Mouse (Mus musculus) kidney, embryonic 14.5 days (tissue): ENCODE data around the gene Abcc6. TPM values are rescaled to one million over a fixed set of nuclear protein-coding genes. Genes with fewer than 3 reads are reported as not detected.
"Not testable (repeated sequence)": the region's sequence is repeated elsewhere in the genome, so short reads cannot be mapped to it uniquely, and the experiment has no call there.

Experiments used
- ATAC-seq: fragments of 200-750 bp; cut with Nextera tagmentation; 2 replicates; pipeline ENCODE4 v1.8.0; 2017; ENCODE audit warnings: moderate number of reproducible peaks, mild to moderate bottlenecking, moderate TSS enrichment, moderate library complexity; ENCODE audit not compliant: low FRiP score, low TSS enrichment
- H3K27ac ChIP-seq: fragments of 300-500 bp; sonication (generic); 2 replicates; pipeline ENCODE4 v1.5.1; 2014; ENCODE audit warnings: low read depth, mild to moderate bottlenecking, low read length, moderate library complexity, mixed read lengths
- H3K27me3 ChIP-seq: fragments of 300-500 bp; sonication (generic); 2 replicates; pipeline ENCODE4 v1.6.1; 2014; ENCODE audit warnings: mild to moderate bottlenecking, low read length; ENCODE audit not compliant: control insufficient read depth, insufficient read depth
- H3K36me3 ChIP-seq: fragments of 300-500 bp; sonication (generic); 2 replicates; pipeline ENCODE4 v1.6.1; 2014; ENCODE audit warnings: low read length, mixed read lengths; ENCODE audit not compliant: control insufficient read depth, insufficient read depth
- H3K4me1 ChIP-seq: fragments of 300-500 bp; sonication (generic); 2 replicates; pipeline ENCODE4 v1.6.1; 2014; ENCODE audit warnings: low read length, mixed read lengths; ENCODE audit not compliant: control insufficient read depth, insufficient read depth
- H3K4me2 ChIP-seq: fragments of 300-500 bp; sonication (generic); replicated peaks from 2 replicates; pipeline ENCODE4 v1.6.1; 2014; ENCODE audit warnings: low read depth, mild to moderate bottlenecking, low read length
- H3K4me3 ChIP-seq: fragments of 300-500 bp; sonication (generic); 2 replicates; pipeline ENCODE4 v1.5.1; 2014; ENCODE audit warnings: mild to moderate bottlenecking, low read length
- H3K9ac ChIP-seq: fragments of 300-500 bp; sonication (generic); 2 replicates; pipeline ENCODE4 v1.6.1; 2014; ENCODE audit warnings: low read depth, mild to moderate bottlenecking, low read length, moderate library complexity
- H3K9me3 ChIP-seq: fragments of 300-500 bp; sonication (generic); 2 replicates; pipeline ENCODE4 v1.6.1; 2016; ENCODE audit warnings: low read length; ENCODE audit not compliant: control insufficient read depth
- WGBS: fragments of 180-500 bp; shearing (Covaris S2); extraction: QIAGEN DNeasy Blood & Tissue Kit; methylation state at CpG from one replicate; pipeline ENCODE4 v1.1.7; 2014; 5-methylcytosine and 5-hydroxymethylcytosine counted together
- polyA plus RNA-seq: library from polyadenylated mRNA; unstranded; fragments of >200 nt; fragmentation: Nextera tagmentation; extraction: Ambion mirVana; gene quantifications from 2 replicates; pipeline ENCODE4 v1.2.1, GENCODE M21; 2014

Gene Abcc6
- polyA plus RNA-seq, 1 experiment from 2014 or later: 0.53 TPM

DNA sequence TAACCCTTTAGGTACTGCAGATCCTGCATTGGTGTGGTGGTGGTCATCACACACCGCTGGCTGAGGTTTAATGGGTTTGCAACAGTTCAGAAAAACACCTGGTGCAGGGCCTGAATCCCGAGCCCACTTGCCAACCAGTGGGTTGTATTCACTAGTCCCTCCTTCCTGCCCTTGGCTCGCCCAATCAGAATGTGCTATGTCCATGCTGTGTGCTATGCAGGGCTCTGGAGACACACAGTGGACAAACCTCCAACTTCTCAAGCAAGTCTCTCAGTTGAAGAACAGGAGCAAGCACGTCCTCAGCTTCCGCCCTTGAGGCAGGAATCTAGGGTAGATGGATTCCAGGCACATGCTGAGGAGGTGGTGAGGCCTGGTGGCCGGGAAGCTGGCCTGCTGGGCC lies 55.6 kb downstream of the Abcc6 start:
- H3K36me3 ChIP-seq: no peaks in the 10 kb centered on the region
- no peak overlapping the region for H3K27ac ChIP-seq
- no peaks in the 10 kb centered on the region for H3K9me3 ChIP-seq
- no peaks in the 10 kb centered on the region for H3K27me3 ChIP-seq
- WGBS: 69% methylated on average over 6 of the region's 6 CpGs
- H3K4me3 ChIP-seq: no peak overlapping the region
- no peak for ATAC-seq
- no peak overlapping the region for H3K9ac ChIP-seq
- no peaks in the 10 kb centered on the region for H3K4me1 ChIP-seq
- H3K4me2 ChIP-seq: no peak overlapping the region

DNA sequence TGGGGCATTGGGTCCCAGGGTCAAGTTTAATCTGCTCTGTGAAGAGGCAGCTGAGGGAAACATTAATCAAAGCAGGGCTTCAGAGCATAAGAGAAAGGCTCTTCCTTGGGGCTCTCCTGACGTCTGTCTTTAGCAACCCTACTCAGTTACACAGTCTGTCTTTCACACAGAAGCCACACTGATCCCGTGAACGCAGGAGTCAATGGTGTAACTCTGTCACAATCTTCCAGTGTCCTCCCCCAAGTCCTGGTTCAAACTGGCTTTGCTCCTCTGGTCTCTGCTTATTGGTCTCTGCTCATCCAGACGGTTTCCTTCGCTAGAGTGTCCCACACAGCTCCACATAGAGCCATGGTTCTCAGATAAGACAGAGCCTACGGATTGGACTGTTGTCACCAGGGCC lies 56.0 kb downstream of the Abcc6 start:
- Histone ChIP-seq H3K9ac (no peak overlapping the region), H3K4me3 (no peak overlapping the region), H3K9me3 (no peaks in the 10 kb centered on the region), H3K27ac (no peak overlapping the region), H3K4me2 (no peak overlapping the region), H3K4me1 (no peaks in the 10 kb centered on the region), H3K36me3 (no peaks in the 10 kb centered on the region), H3K27me3 (no peaks in the 10 kb centered on the region)
- ATAC-seq: no peak
- WGBS: 39% methylated on average over 6 of the region's 6 CpGs

DNA sequence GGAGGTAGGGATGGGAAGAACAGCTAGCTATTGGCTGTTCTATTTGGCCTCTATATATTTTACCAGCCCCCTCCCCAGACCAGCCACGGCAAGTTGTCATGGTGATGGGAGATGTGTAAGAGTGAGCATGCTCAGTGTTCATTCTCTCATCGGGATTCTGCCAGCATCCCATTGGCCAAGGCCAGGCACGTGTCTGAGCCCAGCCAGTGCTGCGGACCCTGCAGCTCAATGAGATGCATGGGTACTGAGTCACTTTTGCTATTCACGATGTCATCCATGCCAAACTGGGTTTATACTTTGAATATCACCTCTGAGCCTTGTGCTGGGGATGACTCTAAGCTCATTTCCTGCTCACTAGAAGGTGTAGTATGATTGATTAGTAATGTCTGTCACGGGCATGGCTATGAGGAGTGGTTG lies 56.8 kb downstream of the Abcc6 start:
- H3K27ac ChIP-seq: no peak overlapping the region
- H3K4me1 ChIP-seq: no peaks in the 10 kb centered on the region
- H3K9ac ChIP-seq: no peak overlapping the region
- no peak for ATAC-seq
- H3K4me2 ChIP-seq: no peak overlapping the region
- no peaks in the 10 kb centered on the region for H3K27me3 ChIP-seq
- 84% methylated on average over 6 of the region's 6 CpGs for WGBS
- H3K36me3 ChIP-seq: no peaks in the 10 kb centered on the region
- H3K4me3 ChIP-seq: no peak overlapping the region
- H3K9me3 ChIP-seq: no peaks in the 10 kb centered on the region

GRCm38 (mm10) chr7:45971831-45972723 lies 58.0 kb downstream of the Abcc6 start:
- Histone ChIP-seq H3K4me3 (no peak overlapping the region), H3K36me3 (no peaks in the 10 kb centered on the region), H3K27me3 (no peaks in the 10 kb centered on the region), H3K4me2 (no peak overlapping the region), H3K9me3 (no peaks in the 10 kb centered on the region), H3K9ac (no peak overlapping the region), H3K27ac (no peak overlapping the region), H3K4me1 (no peaks in the 10 kb centered on the region)
- 81% methylated on average over 11 of the region's 11 CpGs for WGBS
- ATAC-seq: no peak

DNA sequence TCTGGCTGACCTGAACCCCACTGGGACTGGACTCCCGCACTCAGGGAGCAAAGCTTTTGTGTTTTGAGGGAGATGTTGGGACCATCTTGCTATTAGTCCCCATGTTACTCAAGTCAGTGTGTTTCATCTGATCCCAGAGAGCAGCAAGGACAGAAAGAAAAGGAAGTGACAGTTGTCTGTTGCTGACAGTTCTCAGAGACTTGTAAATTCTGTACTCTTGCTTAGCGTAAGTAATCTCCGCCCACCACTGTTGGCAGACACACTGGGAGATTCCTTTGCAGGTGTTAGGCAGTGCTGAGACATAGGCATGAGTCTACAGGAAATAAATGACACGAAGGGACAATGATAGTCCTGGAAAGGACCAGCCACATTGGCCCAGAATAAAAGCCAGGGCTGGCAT lies 73.5 kb downstream of the Abcc6 start:
- Histone ChIP-seq H3K4me2 (no peak overlapping the region), H3K36me3 (no peaks in the 10 kb centered on the region), H3K9me3 (no peaks in the 10 kb centered on the region), H3K4me3 (no peak overlapping the region), H3K9ac (no peak overlapping the region), H3K27ac (no peak overlapping the region), H3K4me1 (no peaks in the 10 kb centered on the region), H3K27me3 (no peaks in the 10 kb centered on the region)
- ATAC-seq: no peak
- WGBS: 64% methylated on average over 4 of the region's 4 CpGs

- Histone ChIP-seq H3K4me3 (no peak overlapping the region), H3K4me1 (no peaks in the 10 kb centered on the region), H3K9ac (no peak overlapping the region), H3K9me3 (no peaks in the 10 kb centered on the region), H3K4me2 (no peak overlapping the region), H3K27ac (no peak overlapping the region), H3K27me3 (no peaks in the 10 kb centered on the region), H3K36me3 (0 out of 2 replicates have a peak, but pooled peaks cover 2% of the 10 kb centered on the region)
- 83% methylated on average over 4 of the region's 4 CpGs for WGBS
- no peak for ATAC-seq
Observed at GRCm38 (mm10) chr7:45949061-45949460, 81.0 kb downstream of the Abcc6 start.

DNA sequence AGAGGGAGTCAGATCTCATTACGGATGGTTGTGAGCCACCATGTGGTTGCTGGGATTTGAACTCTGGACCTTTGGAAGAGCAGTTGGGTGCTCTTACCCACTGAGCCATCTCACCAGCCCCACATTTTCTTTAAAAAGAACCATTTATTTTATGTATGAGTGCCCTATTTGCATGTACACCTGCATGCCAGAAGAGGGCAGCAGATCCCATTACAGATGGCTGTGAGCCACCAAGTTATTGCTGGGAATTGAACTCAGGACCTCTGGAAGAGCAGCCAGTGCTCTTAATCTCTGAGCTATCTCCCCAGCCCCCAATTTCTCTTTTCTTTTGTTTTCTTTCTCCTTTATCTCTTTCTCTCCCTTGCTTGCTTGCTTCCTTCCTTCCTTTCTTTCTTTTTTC lies 86.8 kb downstream of the Abcc6 start:
- H3K9ac ChIP-seq, H3K27ac ChIP-seq, H3K27me3 ChIP-seq, H3K9me3 ChIP-seq, ATAC-seq, H3K4me2 ChIP-seq, H3K36me3 ChIP-seq, H3K4me3 ChIP-seq, H3K4me1 ChIP-seq: not testable (repeated sequence)
- WGBS: 89% methylated on average over 1 of the region's 1 CpGs

DNA sequence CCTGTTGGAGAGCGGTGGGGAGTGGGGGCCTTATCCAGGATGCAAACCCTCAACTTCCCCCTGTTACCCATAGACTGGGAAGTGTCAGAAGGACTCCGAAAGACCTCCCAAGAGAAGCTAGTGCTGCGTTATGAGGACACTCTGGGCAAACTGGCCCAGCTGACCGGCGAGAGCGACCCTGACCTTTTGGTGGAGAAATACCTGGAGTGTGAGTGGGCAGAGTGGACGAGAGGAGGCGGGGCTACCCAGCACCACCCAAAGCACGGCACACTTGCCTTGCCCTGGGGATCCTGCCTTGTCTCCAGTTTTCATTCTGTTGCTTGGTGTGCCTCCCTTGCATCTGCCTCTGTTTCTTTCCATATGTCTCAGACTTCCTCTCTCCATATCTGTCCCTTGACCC lies 88.1 kb downstream of the Abcc6 start:
- no peak overlapping the region for H3K9ac ChIP-seq
- no peak overlapping the region for H3K4me2 ChIP-seq
- no peaks in the 10 kb centered on the region for H3K9me3 ChIP-seq
- WGBS: 79% methylated on average over 9 of the region's 9 CpGs
- no peaks in the 10 kb centered on the region for H3K36me3 ChIP-seq
- ATAC-seq: no peak
- no peak overlapping the region for H3K27ac ChIP-seq
- no peaks in the 10 kb centered on the region for H3K4me1 ChIP-seq
- H3K4me3 ChIP-seq: no peak overlapping the region
- H3K27me3 ChIP-seq: no peaks in the 10 kb centered on the region

- H3K9me3 ChIP-seq: no peaks in the 10 kb centered on the region
- WGBS: 39% methylated on average over 2 of the region's 2 CpGs
- no peaks in the 10 kb centered on the region for H3K4me1 ChIP-seq
- no peak overlapping the region for H3K9ac ChIP-seq
- no peak overlapping the region for H3K4me3 ChIP-seq
- no peak for ATAC-seq
- H3K36me3 ChIP-seq: no peaks in the 10 kb centered on the region
- no peaks in the 10 kb centered on the region for H3K27me3 ChIP-seq
- no peak overlapping the region for H3K4me2 ChIP-seq
- no peak overlapping the region for H3K27ac ChIP-seq
Observed at GRCm38 (mm10) chr7:45939836-45940235, 90.3 kb downstream of the Abcc6 start.
